Mouse (Mus musculus) adrenal gland, adult 8-10 months (tissue): ENCODE results near the gene Marcks. TPM values are rescaled to one million over a fixed set of nuclear protein-coding genes. Genes with fewer than 3 reads are reported as not detected.

Source experiments
- DNase-seq: peaks from one replicate; pipeline ENCODE4 v3.0.0; 2022
- total RNA-seq, 4 experiments: library from RNA; stranded (reverse); gene quantifications; 2 replicates each; pipeline ENCODE4 v1.2.4; 2022

Marcks gene
- 10 to 100 TPM; 33.6 to 49.8 (median 41.0) TPM for total RNA-seq

DNA sequence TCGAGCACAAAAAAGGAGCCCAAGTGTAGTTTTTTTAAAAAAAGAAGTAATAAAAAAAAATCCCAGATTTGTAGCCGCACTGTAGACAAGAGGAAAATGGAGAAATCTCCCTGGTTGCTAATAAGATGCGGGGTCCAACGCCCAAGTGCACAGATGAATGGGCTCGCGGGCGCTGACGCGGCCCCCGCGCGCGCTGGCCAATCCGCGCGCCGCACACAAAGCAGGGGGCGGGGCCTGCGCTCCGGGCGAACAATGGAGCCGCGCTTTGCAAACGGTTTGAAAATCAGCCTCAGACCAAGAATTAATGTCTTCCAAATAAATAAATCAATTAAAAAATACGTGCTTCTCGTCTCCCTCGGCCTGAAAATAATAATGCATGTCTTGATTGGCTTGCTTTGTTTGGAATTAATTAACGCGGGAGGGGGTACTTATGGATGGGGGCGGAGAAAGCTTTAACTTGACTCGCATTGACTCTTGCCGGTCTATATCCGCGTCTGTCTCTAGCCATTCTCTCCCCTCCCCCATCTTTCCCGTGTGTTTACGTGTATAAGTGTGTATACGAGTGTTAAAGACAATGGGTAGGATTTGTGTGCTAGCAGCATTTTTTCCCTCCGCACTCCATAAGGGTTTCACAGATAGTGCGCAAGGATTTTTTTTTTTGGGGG is at the start of gene Marcks:
Gene Marcks (minus strand): TSS at position 143 of the 665 bp plus-strand sequence.
- peak; percentile 76 for DNase-seq

DNA sequence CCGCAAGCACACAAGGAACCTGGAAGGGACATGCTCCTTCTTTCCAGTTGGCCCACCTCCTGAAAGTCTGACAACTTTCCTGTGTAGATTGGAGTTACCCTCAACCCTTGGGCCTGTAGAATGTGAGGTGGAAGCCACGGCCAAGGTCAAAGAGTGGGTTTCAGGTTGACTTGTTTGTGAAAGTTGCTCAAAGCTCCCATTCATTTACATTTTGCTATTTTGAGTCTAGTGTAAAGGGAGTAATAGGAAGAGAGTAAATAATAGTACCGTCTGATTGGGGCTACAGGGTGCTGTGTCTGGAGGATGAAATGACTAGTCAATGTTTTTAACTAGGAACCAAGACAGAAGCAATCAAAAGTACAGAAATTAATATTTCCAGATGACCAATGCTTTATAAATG is 38.4 kb upstream of the Marcks start:
- no peak for DNase-seq

GRCm38 (mm10) chr10:37172416-37172950 is 33.8 kb upstream of the Marcks start:
- no peak for DNase-seq

DNA sequence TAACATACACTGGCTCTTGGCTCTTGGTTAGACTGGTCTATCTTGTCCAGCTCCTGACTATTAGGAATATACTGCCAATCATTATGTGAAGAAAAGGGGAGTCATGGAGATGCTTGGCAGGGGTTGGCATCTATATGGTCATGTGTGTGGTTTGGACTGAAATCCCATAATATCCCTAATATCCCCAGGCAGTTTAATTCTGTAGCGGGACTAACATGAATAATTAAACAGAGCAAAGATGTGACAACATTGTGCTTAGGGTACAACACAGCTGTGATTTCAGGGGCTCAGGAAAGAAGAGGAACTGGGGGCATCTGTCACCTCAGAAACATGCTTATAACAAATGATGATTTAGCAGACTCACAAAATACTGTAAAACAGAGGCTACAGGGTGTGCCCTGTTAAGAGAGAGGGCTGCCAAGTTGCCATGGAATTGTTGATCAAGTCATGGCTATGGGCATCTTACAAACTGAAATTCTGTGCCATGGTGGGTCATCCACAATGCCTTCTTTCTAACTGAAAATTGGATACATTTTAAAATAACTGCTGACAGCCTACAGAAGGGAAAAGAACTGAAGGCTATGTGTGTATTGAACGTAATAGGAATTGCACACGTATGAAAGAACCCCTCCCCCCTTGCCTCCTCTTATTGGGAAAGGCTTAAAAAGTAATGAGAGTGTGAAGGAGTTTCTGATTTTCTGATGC is 33.1 kb upstream of the Marcks start:
- no peak for DNase-seq

DNA sequence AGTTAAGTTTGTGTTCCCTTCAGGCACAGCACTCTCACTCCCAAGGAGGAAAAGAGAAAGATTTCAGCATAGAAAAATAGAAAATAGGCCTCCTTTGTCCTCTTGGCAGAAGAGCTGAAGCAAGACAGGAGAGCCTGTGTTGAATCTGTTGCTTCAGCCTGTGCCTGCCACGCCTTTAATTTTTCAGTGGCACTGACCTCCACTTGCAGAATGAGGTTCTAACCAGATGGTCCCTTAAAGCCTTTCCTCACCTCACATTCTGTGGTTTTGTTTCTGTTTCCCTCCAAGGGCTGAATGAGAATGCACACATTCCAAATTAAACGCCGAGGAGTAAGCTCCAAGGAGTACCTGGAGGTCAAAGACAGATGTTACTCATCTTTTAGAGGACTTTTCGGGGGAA is 32.2 kb upstream of the Marcks start:
- DNase-seq, result no peak

DNA sequence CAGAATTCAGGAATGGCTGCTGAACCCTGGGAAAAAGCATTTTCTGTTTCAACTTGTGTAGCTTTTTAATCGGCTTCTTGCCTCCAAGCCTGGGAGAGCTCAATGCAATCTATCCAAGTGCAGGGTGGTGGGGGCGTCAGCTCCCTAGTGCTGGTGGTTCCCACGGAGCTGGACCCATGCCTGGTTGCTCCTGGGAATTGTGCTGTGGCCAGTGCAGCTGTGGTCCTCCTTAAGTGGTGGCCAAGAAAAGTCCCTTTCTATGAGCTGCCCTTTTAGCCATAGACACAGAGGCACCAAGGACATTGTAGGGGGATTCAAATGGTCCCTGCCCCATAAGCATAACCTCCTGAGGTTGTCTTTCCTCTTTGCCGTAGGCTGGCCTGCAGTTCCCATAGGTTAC is 31.7 kb upstream of the Marcks start:
- no peak for DNase-seq

GRCm38 (mm10) chr10:37167527-37167926 is 28.8 kb upstream of the Marcks start:
- DNase-seq, result no peak

DNA sequence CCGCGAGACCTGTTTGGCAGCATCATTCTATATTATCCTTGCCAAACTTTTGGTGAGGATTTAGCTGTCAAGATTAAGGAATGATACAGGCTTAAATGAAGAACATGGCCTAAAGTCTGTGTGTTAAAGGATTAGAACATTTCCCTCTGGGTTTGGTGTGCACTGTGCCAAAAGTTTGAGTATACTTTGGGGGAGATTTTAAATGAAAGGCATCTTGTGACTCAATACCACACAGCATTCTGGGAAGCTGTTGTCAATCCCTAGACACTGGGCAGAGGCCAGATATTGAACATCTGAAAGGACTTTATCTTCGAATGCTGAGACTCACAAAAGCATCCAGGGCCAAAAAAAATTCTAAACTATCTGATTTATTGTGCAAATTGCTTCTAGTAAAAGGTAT is 21.0 kb upstream of the Marcks start:
- no peak for DNase-seq

DNA sequence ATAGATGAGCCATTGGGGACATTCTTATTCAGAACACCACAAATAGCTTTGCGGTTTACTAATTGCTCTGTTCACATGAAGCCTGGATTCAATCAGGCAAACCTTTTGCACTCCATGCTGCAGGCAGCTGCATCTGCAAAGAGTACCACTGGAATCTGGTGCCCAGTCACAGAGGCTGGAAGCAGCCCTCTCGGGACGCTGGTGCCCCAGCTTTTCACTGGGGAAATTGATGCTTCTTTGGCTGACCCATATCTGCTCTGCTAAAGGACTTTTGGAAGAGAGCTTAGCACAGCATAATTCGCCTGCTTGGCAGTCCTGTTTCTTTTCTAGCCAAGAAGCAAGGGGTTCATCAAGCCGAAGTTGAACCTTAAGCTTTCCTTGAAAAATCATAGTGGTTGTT is 18.4 kb upstream of the Marcks start:
- no peak for DNase-seq

- DNase-seq, result no peak
Measured at GRCm38 (mm10) chr10:37155131-37155530, 16.4 kb upstream of the Marcks start.

- no peak for DNase-seq
Measured at GRCm38 (mm10) chr10:37151539-37152271, 13.0 kb upstream of the Marcks start.

DNA sequence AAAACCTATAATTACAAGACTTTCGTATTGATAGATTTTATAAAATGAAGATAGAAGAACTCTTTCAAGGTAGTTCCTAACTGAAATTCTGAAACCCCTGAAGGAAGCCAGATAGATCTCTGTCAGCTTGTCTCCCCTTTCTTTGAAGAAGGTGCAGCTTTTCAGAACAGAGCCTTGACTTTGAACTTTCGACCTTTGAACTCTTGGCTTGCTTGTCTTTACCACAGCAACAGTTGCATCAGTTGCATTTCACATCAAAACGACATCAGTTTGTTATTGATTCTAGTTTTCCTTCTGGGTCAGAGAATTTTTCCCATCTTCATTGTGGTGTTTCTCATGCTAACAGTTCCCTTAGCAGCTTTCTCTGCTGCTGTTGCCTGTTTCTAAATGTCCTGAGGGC is 9.3 kb upstream of the Marcks start:
- DNase-seq, result no peak

DNA sequence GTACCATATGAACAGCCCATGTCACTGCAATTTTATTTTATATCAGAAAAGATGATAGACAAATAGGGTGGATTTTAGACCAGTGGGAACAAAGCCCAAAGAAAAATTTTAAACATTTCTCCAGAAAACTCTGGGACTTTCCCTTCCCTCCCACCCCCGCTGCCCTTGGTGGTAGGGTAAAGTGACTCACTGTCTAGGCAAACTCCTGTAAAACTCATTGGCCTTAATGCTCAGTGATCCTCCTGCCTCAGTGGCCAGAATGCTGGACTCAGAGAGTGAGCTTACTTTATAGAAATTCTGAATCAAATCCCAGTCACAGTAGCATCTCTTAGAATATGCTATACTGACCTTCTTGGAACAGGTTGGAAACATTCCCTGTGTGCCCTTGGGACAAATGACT is 6.7 kb upstream of the Marcks start:
- no peak for DNase-seq

- peak; percentile 10 for DNase-seq
Measured at GRCm38 (mm10) chr10:37141621-37142020, 2.9 kb upstream of the Marcks start.

GRCm38 (mm10) chr10:37140736-37141451 is 2.2 kb upstream of the Marcks start:
- DNase-seq, result peak; percentile 86

- DNase-seq, result no peak
Measured at GRCm38 (mm10) chr10:37140166-37140735, 1.5 kb upstream of the Marcks start.

- DNase-seq, result peak; percentile 6
Measured at GRCm38 (mm10) chr10:37139443-37140165, 884 bp upstream of the Marcks start.

DNA sequence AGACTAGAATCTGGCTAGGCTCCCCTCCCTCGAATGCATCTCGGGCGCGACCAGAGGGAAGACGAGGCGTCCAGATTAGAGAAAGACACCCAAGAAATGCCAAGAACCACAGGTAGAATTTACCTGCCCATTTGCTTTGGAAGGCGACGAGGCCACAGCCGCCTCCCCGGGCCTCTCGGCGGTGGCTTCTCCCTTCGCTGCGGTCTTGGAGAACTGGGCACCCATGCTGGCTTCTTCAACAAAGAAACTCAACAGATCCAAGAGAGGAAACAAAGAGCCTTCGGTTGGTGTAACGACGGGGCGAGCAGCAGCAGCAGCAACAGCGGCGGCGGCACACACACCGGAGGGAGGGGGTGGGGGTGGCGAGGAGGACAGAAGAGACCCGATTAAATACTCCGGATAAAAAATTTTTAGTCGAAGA is 399 bp downstream of the Marcks start:
- peak; percentile 11 for DNase-seq

DNA sequence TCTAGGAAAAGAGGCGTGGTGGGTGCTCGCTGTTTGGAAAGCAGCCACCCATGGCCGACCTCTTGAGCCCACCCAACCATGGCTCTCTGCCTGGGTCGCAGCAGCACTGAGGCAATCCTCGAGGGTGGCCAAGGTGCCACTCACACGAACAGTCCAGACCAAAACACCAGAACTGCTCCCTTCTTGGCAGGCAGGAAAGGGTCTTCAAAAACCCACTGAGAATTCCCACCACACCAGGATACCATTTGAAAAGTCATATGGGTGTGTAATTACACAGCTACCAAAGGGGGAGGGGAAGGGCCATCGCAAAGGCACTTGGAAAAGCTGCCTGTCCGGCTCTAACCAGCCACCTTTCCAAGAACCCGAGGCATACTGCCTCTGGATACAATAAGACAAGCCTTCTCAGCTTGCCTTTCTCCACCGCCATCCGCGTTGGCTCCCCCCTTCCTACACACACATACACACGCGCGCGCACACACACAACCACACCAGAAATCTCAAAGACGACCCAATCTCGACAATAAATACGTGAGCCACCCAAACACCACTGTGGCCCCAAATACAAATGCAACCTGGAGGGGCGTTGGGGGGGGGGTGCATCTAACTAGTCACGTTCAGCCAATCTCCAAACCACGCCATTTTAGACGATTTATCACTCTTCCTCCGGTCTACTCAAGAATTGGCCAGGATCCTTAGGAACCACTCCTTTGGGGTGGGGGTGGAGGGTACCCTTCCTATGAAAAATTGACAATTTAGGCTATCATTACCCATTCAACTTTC is 999 bp downstream of the Marcks start:
- peak; percentile 47 for DNase-seq

GRCm38 (mm10) chr10:37136981-37137518 is 1.7 kb downstream of the Marcks start:
- DNase-seq, result peak; percentile 81
